20 mouse cellular contexts compared by ENCODE assay signal in the genomic region with DNA sequence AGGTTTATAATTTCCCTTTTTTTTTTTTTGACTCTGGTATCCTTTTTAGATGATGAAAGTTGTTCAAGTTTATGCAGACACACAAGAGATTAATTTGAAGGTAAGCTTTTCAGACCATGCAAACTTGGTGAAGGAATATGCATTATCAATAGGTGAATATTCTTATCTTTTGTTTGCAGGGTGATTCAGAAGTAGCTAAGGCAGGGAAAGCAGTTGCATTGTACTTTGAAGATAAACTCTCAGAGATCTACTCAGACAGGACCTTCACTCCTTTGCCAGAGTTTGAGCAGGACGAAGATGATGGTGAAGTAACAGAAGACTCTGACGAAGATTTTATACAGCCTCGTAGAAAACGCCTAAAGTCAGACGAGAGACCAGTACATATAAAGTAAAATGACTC.
DNase-seq lines count a peak whose midpoint lies in the region; ATAC-seq and TF ChIP-seq lines count a peak whose summit lies in the region.
"Had no signal": no experiment of that assay in that cellular context is flagged by ENCODE, and none has a peak within 500 bp of the region (broad histone marks: within the 10 kb centered on the region; RNA-seq: fewer than 3 reads in every experiment).

No protein-coding gene starts in this region.

- peak; percentile 29 for DNase-seq in c-Kit-positive CD71-positive TER-119-negative erythroid progenitor cells, embryonic 14.5 days (ENCODE audit: low read depth)
- DNase-seq in liver, embryonic 13.5 days: peak; percentile 15
- DNase-seq in liver, postnatal 0 days: no peak
- no peak for DNase-seq in heart, adult 9 months (ENCODE audit: low spot score in 2 of 2)
- no peak for DNase-seq in lung, adult 18-20 months
- DNase-seq in T-cell, adult 2 months (ENCODE audit: low spot score): no peak
- DNase-seq: adrenal gland, adult 2 months; adrenal gland, postnatal 25 days; cerebellum, adult 11 months; cerebellum, adult 8-10 months; cerebellum, postnatal 25 days; gastrocnemius, postnatal 14 days; heart, adult 2 months had no signal

- TF ChIP-seq EP300 in liver, postnatal 0 days (IDR thresholded peaks at IDR 0.05; ENCODE audit: low read depth): peak; percentile 50; the same call in 1 of the 2 replicates

- no peak for TF ChIP-seq CTCF in liver, postnatal 0 days (IDR thresholded peaks at IDR 0.05; ENCODE audit: low read depth)

- no peak overlapping the region for H3K9ac ChIP-seq in liver, embryonic 13.5 days
- H3K9ac ChIP-seq in liver, postnatal 0 days (replicated peaks): no peak overlapping the region
- H3K9ac ChIP-seq: embryonic facial prominence, embryonic 12.5 days; forebrain, embryonic 12.5 days; heart, embryonic 12.5 days; hindbrain, embryonic 14.5 days had no signal

- H3K4me1 ChIP-seq in liver, embryonic 13.5 days (replicated peaks): peaks cover 16% of the 10 kb centered on the region
- H3K4me1 ChIP-seq in liver, postnatal 0 days (ENCODE audit: insufficient read depth): no peaks in the 10 kb centered on the region
- H3K4me1 ChIP-seq: embryonic facial prominence, embryonic 12.5 days; forebrain, embryonic 12.5 days; heart, embryonic 12.5 days; hindbrain, embryonic 10.5 days had no signal

- no peak overlapping the region for H3K4me2 ChIP-seq in liver, embryonic 13.5 days
- no peak overlapping the region for H3K4me2 ChIP-seq in liver, postnatal 0 days (ENCODE audit: low read depth, low read length)
- H3K4me2 ChIP-seq: embryonic facial prominence, embryonic 12.5 days; forebrain, embryonic 12.5 days; heart, embryonic 12.5 days; hindbrain, embryonic 14.5 days had no signal

- WGBS in liver, embryonic 13.5 days (ENCODE audit: insufficient replicate concordance): 28% methylated on average over 5 of the region's 5 CpGs
- 61% methylated on average over 5 of the region's 5 CpGs for WGBS in liver, postnatal 0 days (ENCODE audit: insufficient replicate concordance)

- H3K4me3 ChIP-seq in liver, embryonic 13.5 days (replicated peaks): no peak overlapping the region
- H3K4me3 ChIP-seq in liver, postnatal 0 days (ENCODE audit: low read depth, low read length): no peak overlapping the region
- H3K4me3 ChIP-seq: embryonic facial prominence, embryonic 12.5 days; forebrain, embryonic 12.5 days; heart, adult 2 months; heart, embryonic 12.5 days; hindbrain, embryonic 10.5 days had no signal

- no peaks in the 10 kb centered on the region for H3K9me3 ChIP-seq in liver, embryonic 13.5 days (replicated peaks)
- H3K9me3 ChIP-seq in liver, postnatal 0 days (ENCODE audit: low read length): no peaks in the 10 kb centered on the region
- H3K9me3 ChIP-seq: embryonic facial prominence, embryonic 12.5 days; forebrain, embryonic 12.5 days; heart, embryonic 12.5 days; hindbrain, embryonic 10.5 days had no signal

- ATAC-seq in liver, embryonic 13.5 days (ENCODE audit: low read depth): peak; percentile 89
- ATAC-seq in liver, postnatal 0 days: no peak
- ATAC-seq: activated CD4-positive, CD25-positive, alpha-beta regulatory T cell, adult 4 months; forebrain, embryonic 16.5 days had no signal

- no peaks in the 10 kb centered on the region for H3K27me3 ChIP-seq in liver, embryonic 13.5 days
- H3K27me3 ChIP-seq in liver, postnatal 0 days (ENCODE audit: insufficient read depth, low read length): no peaks in the 10 kb centered on the region
- H3K27me3 ChIP-seq: embryonic facial prominence, embryonic 12.5 days; forebrain, embryonic 12.5 days; heart, embryonic 12.5 days had no signal

- peaks cover 34% of the 10 kb centered on the region for H3K36me3 ChIP-seq in liver, embryonic 13.5 days
- H3K36me3 ChIP-seq in liver, postnatal 0 days (replicated peaks; ENCODE audit: insufficient read depth, low read length): peaks cover 34% of the 10 kb centered on the region

- H3K27ac ChIP-seq in liver, embryonic 13.5 days: no peak overlapping the region
- no peak overlapping the region for H3K27ac ChIP-seq in liver, postnatal 0 days (ENCODE audit: low read depth)
- H3K27ac ChIP-seq: embryonic facial prominence, embryonic 12.5 days; forebrain, embryonic 12.5 days; heart, adult 2 months; hindbrain, embryonic 10.5 days; hindbrain, embryonic 14.5 days had no signal

Comparison
In these comparisons a context has a peak if more than half of its experiments do, and no peak if none do; other contexts are left out.
1. DNase-seq: peak in c-Kit-positive CD71-positive TER-119-negative erythroid progenitor cells, embryonic 14.5 days (single experiment) and liver, embryonic 13.5 days (single experiment); none in liver, postnatal 0 days (single experiment), heart, adult 9 months (0 of 2), lung, adult 18-20 months (0 of 2) and T-cell, adult 2 months (single experiment).